Mouse (Mus musculus) adipocyte (in vitro differentiated cells): ENCODE data around the gene Sytl4.

ENCODE experiments used
- DNase-seq: peaks from one replicate; pipeline ENCODE4 v3.0.0-alpha.2; 2016; ENCODE audit warnings: low spot score

The Sytl4 gene

GRCm38 (mm10) chrX:133981231-133982002, at the start of gene Sytl4:
Gene Sytl4 (minus strand): TSS chrX:133981812.
- DNase-seq = no peak

GRCm38 (mm10) chrX:134020664-134021063, 39.1 kb upstream of the Sytl4 start:
- DNase-seq = no peak

DNA sequence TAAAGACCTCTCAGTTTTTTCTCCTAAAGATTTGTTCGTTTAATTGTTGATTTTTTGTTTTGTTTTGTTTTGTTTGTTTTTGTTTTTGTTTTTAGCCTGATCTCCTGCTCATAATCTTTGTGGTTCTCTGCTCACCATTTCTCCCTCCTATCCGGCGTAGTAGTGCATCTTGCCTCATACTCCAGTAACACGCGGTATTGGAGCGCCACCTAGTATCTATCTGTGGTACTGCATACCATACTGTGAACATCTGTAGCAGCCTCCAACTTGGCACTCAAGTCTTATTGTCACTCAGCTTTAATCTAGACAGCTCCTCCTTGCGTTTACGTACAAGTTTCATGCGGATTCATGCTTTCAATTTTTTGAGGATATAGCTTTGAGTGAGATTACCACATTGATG, 37.4 kb upstream of the Sytl4 start:
- peak; percentile 72 for DNase-seq

- DNase-seq = no peak
Observed at GRCm38 (mm10) chrX:133995866-133996265, 14.3 kb upstream of the Sytl4 start.

GRCm38 (mm10) chrX:133964615-133965014, 17.0 kb downstream of the Sytl4 start:
- DNase-seq = no peak

DNA sequence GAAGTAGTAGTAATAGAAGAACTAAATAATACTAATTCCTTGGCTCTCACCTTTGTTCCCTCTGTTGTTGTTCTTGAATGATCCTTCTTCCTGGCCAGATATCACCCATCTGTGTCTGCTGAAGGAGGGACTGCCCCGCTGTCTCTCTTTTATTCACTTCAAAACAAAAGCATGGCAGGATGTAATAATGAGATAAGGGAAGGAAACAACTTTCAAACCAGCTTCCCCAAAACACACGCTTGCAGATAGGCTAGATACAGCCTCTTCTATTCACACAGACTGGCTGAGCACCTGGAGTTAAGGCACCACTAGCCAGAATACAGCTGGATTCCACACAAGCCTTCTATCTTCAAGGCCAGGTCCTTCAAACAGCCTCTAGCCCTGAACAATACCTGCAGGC, 21.0 kb downstream of the Sytl4 start:
- DNase-seq = no peak

GRCm38 (mm10) chrX:133954661-133955060, 27.0 kb downstream of the Sytl4 start:
- DNase-seq = no peak

- DNase-seq = peak; percentile 71
Observed at GRCm38 (mm10) chrX:133947427-133947826, 34.2 kb downstream of the Sytl4 start.

DNA sequence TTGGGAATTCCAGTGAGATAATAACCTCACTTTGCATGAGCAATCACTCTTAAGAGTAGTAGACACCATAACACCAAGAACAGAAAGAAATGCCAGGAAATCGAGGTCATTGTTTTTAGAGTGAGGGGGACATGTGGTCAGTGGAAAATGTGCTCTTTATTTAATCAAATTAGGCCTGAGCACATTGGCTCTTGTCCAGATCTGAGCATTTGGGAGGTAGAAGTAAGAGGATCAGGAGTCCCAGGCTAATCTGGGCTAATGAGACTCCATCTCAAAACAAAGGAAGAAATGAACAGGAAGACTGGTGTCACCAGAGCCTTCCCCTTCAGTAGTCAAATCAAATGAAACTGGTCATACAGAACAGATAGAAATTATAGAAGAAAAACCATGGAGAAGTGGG, 42.1 kb downstream of the Sytl4 start:
- no peak for DNase-seq

DNA sequence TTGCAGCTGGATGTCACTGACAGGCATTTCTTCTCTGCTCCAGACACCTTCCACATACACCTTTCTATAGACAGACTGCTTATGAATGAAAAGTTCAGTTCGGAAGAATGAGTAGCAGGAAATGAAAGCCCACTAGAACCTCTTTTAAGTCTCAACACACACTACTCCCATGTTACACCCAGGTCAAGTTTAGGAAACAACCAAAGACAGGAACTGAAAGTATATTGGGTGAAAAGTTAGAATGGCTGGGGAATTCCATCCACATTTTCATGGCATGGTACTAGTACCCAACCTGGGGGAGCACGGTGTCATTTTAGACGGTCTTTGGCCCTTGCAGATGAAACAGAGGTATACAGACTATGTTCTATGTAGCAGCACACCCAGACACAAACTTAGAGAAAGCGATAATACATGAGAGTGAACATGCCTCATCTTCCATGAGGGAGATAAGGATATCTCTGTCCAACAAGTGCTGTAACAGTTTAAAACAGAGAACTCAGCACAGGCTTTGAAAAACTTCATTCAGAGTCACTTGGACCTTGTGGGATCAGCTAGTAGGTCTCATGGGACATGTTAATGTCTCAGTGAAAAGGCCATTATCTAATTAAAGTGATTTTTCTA, 44.9 kb downstream of the Sytl4 start:
- DNase-seq = no peak

GRCm38 (mm10) chrX:133931302-133932013, 50.2 kb downstream of the Sytl4 start:
- peak; percentile 58 for DNase-seq

DNA sequence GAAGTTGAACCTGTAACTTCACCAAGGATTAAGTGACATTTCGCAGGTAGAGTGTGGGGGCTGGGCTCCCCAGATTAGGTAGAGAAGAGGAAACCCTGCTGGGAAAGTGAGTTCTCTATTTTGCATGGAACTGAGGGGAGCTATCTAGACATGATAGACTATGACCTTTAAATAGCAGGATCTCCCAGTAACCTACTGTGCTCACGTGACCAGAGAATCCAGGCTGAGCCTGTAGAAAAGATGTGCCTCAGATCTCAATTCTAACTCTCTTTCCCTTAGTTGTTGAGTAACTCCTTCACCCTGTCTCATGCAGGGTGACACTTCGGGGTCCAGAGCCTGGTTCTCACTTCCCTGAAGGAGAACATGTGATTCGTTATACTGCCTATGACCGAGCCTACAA, 54.9 kb downstream of the Sytl4 start:
- DNase-seq = no peak

- no peak for DNase-seq
Observed at GRCm38 (mm10) chrX:133921187-133921586, 60.4 kb downstream of the Sytl4 start.

DNA sequence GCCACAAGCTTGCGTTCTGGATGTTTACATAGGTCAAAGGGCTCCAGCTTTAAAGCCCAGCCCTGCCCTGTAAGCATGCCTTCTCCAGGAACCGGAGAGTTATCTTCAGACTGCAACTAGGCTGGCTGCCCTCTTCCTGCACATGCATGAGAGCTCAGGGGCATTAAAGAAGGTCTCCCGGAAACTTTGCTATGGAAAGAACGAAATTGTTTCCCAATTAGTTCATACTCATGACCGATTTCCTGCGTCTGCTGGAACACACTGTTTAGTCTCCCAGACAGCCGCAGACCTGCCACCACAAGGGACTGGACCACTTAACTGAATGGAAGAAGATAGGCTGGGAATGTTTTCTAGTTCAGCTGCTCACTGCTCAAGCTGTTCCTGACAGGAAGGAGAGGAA, 67.4 kb downstream of the Sytl4 start:
- DNase-seq = no peak

- DNase-seq = no peak
Observed at GRCm38 (mm10) chrX:133913006-133913405, 68.6 kb downstream of the Sytl4 start.

DNA sequence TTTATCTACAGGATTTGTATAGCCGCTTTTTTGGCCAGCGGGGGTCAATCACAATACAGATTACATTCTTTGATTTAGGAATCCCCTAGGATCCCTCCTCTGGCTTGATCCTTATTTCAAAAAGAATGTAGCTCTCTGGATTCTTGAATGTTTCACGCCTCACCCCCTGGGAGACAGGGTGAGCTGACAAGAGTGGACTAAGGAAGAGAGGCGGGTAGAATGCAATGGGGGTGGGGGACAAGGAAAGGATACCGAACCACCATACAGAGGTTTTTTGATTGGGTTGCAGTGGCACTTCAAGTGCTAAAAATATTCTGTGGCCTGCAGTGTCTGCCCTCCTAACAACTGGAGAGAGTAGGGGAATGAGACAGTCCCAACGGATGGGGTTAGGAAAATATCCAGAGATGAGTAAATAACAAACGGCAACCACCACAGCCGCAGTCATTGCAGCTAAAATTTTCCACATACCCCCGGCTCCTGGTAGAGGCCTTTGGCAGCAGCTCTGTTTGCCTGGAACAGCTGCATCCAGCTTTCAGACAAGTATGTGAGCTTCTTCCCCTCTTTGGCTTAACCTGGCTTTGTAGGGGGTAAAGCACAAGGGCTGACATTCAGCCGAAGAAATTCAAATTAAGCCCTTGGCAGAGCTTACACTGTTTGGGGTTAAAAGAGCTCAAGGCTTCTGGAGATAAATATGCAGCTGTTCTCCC, 70.1 kb downstream of the Sytl4 start:
- DNase-seq = no peak

- DNase-seq = no peak
Observed at GRCm38 (mm10) chrX:133908261-133908660, 73.4 kb downstream of the Sytl4 start, which contains the start of gene Srpx2. Gene Srpx2 (plus strand): TSS chrX:133908426.

DNA sequence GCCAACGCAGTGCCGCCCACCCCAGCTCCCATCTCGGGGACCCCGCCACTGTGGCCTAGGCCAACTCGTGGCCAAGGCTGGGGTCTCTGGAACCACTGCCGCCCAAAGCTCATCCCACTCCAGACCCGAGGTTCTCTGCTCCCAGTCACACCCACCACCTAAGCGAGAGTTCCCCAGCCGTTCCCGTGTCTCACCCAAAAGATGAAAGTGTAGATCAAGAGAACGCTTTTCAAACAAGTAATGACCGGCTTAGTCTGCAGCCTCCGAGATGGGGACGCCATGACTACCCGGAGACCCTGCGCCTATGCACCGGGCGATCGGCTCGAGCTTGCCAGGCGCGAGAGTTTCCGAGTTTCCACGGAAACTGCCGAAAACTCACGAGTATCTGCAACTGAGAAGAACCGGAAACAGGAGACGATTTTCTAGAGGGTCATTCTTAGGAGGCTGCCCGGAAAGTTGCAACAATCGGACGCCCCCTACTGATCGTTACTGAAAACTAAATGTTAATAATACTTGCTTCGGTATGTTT, 83.5 kb downstream of the Sytl4 start, which contains the start of gene Tspan6:
TSS of gene Tspan6 (minus strand) at position 416 of the 529 bp plus-strand sequence.
- DNase-seq = peak; percentile 72

DNA sequence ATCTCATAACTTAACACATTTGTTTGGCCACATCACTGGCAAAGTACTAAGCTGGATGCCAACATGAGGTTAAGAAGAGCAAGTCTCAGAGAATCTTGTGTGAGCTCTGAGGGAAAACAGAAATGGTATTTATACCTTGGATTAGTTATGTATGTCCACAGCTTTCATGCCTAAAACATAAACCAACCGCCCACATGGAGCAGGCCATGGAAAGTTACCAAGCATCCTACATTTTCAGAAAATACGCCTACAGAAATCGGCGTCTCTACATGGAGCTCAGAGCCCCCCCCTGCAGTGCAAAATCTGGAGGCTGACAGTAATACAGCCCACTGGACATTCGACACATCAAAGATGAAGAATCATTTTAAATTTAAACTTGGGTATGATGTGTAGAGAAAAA, 93.5 kb downstream of the Sytl4 start:
- no peak for DNase-seq

- DNase-seq = no peak
Observed at GRCm38 (mm10) chrX:133887308-133887707, 94.3 kb downstream of the Sytl4 start.
